Mouse (Mus musculus): Measurements from ENCODE around the gene Myo6.
A peak's percentile ranks its signal among the peaks of the same experiment; 100 is the strongest.

Myo6 gene

DNA sequence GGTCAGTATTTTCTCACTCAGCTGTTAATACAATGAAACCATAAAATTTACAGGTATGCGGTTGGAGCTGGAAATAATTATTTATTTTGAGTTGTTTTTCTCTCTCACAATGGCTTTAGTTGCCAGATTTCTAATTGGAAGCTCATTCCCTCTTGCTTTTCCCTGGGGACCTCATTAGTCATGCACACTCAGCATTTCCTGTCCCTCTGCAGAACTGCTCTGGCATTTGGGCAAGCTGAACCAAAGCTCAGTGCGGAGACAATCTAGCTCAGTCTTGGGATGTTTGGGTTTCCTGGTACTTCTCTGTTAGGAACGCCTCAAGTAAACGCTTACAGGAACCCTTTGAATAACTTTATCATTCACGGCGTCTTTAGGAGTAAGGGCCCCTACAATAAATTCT is 76.9 kb downstream of the Myo6 start:
- peak; percentile 49 for DNase-seq

DNA sequence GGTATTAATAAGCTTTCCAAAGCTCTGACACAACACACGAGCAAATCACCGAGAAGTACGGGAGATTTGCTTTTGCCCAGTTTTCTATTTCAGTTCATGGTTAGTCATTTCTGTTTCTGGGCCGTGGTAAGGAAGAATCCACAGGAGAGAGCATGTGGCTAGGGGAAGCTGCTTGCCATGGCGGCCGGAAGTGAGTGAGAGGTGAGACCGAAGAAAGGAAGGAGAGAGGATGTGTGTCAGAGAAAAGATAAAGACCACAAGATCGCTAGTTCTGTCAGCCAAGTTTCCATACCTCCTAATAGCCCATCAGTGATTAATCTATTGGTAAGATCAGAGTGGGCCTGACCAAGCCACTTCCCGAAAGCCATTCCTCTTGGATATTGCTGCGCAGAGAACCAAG is 87.3 kb downstream of the Myo6 start:
- DNase-seq = no peak

DNA sequence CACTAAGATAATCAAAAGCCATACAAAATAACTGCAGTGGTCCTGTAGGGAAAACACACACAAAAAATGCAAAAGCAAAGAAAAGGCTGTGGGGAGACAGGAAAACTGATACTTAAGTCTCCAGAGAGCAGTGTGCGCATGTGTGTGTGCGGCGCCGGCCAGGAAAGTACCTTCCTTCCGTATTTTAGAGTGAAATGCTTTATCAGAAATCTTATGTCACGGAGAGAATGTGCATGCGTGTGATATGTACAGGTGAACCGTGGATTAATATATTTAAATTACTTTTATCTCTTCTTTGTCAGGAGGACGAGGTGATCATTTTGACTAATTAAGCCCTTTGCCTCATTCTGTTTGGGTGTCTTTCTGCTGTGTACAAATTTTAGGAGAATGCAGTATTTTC is 88.4 kb downstream of the Myo6 start:
- DNase-seq = no peak

DNA sequence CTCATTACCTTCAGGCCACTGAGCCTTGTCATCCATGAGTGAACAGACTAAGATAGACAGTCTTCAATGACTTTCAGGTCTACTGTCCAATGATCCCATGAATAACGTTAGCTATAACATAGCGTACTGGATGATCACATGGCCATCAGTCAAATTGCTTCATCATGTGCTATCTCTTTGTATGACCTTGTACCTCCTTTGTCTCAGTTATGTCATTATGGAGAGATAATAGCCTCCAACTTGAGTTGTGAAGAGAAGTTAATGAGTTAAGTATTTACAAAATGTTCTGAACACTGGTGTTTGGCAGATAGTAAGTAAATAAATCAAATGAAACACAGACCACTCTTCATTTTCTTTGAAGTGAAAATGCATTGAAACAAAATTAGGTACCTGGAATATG is 91.7 kb downstream of the Myo6 start:
- DNase-seq = no peak

DNA sequence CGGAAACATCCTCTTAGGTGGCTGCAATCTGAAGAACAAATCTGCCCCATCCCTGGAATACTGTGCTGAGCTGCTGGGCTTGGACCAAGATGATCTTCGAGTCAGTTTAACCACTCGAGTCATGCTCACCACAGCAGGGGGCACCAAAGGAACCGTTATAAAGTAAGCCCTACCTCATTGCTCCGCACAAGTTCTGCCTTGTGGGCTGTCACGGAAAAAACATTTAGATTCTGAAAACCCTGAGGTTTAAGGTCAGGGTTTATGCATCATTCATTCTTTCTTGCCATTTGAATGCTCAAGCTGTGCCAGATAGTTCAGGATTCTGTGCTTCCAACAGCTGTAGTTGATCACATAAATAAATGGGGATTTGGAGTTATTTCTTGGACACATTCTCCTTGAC is 93.6 kb downstream of the Myo6 start:
- peak; percentile 33 for DNase-seq

DNA sequence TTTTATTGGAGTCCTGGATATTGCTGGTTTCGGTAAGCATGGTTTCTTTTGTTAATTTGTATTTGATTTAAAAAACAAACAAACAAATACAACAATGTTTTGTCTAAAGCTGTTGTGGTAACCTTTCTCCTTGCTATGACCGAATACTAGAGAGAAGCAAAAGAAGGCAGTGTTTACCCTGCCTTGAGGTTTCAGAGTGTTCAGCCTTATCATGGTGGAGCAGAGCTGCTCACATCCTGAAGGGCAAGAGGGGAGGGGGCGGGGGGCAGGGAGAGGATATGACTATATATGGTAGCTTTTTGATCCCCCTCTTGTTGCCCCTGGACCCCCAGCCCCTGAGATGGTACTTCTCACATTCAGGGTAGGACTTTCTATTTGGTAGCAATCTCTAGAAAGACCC is 96.1 kb downstream of the Myo6 start:
- no peak for DNase-seq

DNA sequence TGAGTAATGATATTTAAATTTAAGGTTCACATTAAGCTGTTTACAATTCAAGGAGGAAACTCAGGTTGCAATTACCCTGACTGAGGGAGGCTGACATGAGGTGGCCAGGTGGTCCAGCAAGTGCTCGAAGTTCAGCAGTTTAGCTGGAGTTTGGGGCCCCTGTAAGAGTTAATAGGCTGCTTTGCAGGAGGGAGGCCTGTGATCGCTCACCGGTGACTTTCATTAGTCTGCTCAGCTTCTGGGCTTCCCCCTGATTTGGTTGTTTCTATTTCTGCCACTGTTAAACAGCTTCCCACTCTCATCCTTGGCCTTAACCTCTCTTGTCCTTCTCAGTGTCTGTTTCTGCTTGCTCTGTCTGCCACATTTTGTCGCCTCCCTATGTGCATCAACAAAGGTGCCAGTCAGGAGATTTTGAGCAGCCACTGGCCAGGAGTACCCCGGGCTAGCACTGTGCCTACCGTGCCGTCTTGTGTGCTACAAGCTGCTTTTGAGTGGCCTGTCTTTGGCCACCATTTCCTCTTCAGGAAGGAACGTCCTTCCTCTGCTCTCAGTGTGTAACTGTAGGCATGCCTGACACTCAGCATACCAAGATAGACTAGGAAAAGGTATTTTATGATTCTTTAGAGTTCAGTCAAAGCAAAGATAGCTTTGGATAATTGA is 97.7 kb downstream of the Myo6 start:
- DNase-seq = no peak

DNA sequence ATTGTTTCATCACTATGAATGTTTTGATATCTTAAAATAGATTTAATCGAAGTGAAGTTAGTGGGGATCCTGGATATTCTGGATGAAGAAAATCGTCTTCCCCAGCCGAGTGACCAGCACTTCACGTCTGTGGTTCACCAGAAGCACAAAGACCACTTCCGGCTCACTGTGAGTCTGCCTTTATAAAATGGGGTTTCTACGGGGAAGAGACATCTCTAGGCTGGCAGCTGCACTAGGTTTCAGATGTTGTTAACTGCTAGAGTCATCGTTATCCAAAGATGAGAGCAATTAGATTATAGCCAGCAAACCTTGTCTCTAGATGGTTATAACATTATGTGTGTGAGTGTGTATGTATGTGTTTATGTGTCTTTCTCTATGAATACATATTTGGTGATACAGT is 101.3 kb downstream of the Myo6 start:
- no peak for DNase-seq

DNA sequence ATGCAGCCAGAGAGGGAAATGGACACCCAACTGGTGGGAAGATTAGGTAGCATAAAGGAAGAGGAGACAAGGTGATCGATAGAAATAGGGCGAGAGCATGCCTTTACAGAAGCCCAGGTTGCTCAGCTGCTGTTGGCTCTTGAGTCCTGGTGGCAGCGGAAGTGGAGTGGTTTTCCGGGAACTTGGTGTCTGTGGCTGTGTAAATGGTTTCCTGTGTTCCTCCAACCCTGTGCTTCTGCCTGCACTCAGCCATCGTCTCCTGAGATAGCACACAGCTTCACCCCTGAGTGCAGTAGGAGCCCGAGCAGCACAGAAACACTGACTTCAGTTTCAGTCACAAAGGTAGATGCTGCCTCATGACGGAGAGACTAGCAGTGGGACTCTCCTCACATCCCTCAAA is 101.7 kb downstream of the Myo6 start:
- DNase-seq = no peak

DNA sequence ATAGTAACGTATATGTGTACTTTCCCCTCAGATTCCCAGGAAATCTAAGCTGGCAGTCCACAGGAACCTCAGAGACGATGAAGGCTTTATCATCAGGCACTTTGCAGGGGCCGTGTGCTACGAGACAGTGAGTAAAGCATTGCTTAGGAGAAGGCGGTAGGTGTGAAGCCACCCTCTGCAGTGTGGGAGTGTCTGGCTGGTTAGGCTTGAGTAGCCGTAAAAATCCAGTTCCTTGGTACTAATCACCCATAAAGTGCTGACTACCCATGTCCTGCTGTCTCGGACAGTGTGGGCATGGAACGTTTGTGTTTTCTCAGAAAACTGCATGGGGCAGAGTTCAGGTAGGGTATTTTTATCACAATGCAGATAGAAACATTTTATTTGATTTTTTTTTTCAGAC is 104.8 kb downstream of the Myo6 start:
- DNase-seq = peak; percentile 63

DNA sequence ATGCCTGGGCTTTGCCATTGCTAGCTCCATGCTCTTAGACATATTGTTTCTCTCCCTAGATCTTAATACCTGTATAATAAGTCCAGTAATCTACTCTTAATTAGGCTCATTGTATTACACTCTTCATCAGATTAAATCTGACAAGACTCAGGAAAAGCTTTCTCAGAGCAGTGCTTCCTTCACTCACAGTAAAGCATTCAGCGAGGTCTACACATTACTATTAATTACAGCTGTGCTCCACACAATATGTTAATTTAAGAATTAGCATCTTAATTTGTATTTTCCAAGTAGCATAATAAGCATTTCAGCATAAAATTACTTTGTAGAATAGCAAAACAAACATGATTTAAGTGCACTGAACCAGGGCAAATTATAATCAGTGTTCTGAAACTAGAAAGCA is 108.1 kb downstream of the Myo6 start:
- DNase-seq = no peak

DNA sequence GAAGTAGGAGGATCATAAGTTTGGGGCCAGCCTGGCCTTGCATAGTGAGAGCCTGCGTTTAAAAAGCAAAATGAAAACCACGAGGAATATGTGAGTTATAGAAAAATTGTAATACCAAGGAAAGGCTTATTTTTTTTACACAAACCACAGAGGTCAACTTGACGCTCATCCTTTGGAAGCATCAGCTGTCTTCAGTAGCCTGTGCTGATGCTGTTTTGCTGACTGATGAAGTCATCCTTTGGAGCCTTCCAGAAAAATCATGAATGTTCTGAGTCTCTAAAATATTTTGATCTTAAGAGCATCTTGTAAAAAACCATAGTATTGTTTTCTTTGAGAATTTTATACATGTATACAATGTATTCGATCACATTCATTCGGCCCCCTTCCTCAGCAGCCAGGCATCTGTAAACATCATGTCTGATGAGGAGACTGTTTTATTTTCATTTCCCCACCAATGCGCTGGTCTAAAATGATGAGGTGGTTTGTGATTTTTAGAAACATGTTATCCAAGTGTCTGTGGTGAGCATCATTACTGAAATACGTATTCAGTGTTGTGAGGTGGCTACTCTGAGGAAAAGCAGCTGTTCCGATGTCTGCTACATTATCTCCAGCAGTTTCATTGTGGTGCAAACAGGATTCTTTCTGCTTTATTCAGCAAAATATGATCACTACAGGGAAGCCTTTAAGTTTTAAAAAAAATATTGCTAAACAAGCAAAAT is 110.4 kb downstream of the Myo6 start:
- no peak for DNase-seq

DNA sequence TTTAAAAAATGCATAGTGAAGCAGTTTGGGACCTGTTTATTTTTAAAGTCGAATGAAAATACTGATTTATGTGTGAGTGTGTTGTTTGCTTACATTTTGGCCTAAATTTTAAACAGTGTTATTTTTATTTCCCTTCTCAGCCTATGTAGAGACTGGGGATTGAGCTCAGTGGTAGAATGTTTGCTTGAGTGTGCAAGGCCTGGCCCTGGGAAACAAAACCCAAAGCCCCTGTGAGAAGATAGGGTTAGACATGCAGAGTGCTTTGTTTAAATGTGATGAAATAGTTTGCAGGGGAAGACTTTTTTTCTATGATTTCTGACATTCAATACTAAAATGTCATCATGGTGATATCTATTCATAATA is 110.9 kb downstream of the Myo6 start:
- DNase-seq = no peak

DNA sequence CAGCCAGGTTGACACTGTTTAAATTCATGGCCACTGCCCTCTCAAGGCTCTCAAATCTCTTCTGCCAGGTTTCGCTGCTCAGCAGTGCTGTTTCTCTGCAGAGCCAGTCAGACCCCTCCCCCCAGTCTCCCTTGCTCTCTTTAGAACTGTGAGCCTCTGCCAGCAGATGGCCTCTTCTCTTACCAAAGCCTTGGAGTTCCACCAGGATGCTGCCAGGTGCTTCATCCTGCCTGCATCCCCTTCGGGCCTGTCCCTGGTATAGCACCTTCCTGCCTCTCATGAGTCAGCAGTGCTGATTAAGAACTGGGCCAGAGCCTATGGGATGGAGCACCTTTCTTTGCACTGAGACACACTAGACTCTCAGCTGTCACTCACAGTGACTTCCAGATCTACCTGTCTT is 112.3 kb downstream of the Myo6 start:
- no peak for DNase-seq

DNA sequence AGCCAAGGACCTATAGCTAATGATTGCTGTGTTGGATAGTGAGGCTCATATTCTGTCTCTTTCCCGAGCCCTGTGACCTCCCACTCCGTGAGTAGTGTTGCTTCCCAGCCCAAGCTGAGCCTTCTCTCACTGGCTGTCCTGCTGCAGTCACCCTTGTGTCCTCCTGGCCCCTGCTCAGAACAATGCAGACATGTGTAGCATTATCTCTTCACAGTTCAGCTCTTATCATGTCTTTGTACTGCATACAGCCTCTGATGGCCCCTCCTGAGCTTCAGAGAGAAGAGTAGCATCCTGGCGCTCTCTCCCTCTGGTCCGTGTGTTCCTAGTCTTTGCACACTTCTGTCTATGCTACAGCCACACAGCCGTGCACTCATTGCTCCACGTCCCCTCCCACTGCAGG is 112.9 kb downstream of the Myo6 start:
- DNase-seq = no peak

DNA sequence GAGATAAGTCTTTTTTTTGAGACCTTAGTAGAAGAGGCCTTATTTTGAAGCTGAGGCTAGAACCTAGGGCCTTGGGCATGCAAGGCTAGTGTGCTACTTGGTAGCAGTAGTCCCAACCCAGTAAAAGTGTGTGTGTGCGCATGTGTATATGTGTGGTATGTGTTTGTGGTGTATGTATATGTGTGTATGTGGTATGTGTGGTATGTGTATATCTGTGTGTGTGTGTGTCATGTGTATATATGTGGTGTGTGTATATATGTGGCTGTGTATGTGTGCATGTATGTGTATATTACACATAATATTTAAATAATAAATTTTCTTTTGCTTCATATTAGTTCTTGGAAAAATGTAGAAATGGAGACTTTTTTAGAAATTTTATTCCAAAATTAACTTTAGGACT is 115.9 kb downstream of the Myo6 start:
- DNase-seq = no peak

DNA sequence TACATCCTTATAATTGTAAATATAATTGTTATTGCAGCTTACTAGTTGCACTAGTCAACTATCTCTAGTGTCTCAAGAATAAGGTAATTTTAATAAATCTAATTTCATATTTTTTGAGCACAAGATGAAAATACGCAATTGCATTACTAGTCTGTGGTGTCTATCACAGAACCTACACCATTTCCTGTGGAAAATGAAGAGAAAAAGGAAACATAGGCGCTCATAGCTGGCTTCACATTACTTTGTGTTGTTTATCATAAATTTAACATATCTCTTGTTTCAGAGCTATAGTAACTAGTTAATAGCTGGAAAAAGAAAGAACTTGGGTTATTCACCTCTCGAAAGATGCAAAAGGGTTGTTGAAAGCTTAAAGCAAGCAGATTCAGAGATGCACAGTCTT is 117.6 kb downstream of the Myo6 start:
- no peak for DNase-seq

DNA sequence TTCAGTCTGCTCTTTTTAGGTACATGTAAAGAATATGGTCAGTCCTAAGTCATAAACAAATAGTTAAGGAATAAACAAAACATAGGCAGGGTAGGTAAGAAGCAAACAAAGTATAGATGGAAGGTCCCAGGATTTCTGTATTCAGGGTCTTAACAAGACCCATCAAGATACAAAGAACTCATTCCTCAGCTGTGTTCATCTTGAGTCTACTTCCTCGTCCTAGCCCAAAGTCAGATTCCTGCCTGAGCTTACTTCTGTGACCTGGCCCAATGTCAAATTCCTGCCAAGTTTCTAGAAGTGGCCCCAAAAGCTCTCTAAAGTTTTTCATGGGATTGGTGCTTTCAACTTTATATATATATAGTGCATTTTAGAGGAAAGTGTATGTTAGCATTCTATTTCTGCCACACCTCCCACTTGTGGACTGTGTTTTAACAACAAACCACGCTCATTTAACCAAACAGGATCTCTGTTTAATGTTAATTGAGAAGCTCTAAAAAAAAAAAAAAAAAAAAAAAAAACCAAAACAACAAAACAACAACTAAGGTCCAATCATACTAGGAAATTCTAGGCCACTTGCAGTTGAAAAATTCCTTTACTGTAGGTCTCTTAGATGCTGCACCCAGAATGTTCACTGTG is 119.8 kb downstream of the Myo6 start:
- DNase-seq = no peak

DNA sequence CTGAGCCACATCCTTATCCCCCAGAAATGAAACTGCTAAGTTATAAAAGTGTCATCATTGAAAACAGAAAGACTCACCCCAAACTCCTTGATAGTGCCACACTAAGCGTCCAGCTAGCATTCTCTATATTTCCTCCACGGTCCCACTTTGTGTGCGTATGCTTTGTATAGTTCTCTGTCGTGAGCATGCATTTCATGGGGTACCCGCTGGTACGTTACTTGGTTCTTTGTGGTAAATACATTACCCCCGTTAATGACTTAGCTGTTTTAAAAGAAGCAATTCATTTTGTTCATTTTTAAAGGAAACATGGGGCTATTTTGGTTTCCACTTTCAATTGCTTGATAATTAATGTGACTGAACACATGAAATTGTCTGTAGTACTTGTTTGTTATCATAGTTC is 122.0 kb downstream of the Myo6 start:
- no peak for DNase-seq

DNA sequence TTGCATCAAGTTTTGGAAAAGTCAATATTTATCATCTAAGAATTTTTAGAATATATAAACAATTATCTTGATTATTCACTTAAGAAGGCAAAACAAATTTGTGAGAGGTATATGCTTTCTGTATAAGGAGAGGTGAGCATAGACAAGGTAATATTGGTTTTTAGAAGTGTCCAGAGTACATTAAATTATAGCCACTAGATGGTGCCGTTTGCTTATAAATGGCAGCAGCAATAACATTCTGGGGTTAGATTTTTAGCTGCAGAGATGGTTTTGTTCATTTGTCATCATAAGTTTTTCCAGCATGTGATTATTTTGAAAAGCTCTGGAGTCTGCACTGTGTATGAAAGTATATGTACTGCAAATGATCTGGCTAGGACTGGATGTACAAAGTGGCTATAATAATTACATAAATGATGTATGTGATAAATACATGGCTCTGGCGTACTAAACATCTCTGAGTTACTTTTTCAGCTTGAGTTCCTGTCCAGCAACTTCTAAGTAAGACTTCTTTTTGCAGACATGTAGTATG is 128.3 kb downstream of the Myo6 start:
- no peak for DNase-seq

DNA sequence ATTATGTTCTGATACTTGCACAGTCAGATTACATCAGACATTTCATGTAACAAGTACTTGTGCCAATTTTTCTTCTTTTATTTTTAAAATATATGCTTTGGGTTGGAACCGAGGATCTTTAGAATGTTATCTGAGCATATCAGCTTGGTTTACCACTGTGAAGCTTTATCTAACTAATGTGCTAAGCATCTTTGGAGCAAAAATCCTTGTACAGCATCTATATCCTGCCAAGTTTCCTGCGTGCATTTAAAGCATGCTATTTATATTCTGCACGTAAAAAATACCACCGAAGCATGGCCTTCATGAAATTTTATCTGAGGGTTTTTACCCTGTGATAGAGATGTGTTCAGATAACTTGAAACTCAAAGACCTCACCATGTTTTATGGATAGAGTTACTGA is 131.3 kb downstream of the Myo6 start:
- DNase-seq = no peak

DNA sequence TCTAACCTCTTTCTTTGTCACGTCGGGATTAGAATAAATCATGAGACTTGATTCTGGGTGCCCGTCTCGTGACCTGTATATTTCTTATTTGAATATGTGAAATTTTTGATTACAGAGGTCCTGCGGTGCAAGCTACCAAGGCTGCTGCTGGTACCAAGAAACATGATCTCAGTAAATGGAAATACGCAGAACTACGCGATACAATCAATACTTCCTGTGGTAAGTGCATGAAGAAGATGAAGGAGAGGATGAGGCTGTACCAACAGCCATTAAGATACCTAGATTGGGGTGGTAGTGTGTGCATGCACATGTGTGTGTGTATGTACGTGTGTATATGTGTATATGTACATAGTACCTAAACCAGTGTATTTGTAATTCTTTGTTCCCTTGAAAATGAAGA is 134.2 kb downstream of the Myo6 start:
- DNase-seq = no peak

DNA sequence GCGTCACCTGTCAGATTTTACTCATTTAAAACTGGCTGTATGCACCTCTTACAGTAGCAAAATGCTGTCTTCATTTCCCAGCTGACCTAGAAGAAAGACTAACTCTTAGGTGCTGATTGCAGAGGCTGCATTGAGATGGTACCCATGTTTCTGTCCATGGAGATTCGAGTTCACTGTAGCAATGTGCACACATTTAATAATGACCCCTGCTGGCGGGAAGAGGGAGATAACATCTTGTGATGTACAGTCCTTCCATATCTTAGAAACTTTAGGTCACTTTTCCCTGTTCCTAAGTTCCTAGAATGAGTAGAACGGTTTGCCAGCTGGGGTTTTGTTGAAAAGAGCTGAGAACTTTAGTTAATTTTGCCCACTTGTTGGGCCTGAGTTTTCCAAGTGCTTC is 138.7 kb downstream of the Myo6 start:
- DNase-seq = peak; percentile 17

DNA sequence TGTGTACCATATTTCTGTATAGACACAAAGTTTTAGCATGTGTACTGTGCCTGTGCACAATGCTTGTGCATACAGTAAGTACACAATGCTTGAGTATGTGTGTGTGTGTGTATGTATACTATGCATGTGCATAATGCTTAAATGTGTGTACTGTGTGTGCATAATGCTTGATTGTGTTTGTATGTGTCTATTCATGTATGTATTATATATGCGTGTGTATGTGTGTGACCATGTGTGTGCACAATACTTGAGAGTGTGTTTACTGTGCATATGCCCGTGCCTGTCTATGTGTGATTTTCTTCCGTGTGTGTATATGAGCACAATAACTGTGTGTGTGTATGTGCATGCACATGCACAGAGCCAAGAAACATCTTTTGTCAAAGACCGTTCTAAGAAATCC is 141.6 kb downstream of the Myo6 start:
- no peak for DNase-seq

DNA sequence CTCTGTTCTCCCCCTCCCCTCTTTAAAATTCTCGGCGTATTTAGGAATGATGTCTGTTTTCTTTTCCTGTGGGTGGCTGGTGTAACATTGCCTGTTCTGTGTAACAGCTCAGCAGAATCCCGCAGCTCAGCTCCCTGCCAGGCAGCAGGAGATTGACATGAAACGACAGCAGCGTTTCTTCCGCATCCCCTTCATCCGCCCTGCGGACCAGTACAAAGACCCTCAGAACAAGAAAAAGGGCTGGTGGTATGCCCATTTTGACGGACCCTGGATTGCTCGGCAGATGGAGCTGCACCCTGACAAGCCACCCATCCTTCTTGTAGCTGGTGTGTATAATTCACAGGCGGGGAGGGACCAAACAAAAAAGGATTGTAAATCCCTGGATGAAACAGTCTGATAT is 142.0 kb downstream of the Myo6 start:
- DNase-seq = no peak

Measured in kidney, adult 9 months (tissue).